Mouse (Mus musculus) yolk sac, embryonic 10.5 days (tissue): ENCODE measurements around the gene Frrs1.
A peak's percentile ranks its signal among the peaks of the same experiment; 100 is the strongest.
"Not testable (repeated sequence)": the region's sequence is repeated elsewhere in the genome, so short reads cannot be mapped to it uniquely, and the experiment has no call there.

Experiments
- DNase-seq: peaks from one replicate; pipeline ENCODE4 v3.0.0-alpha.2; 2017; ENCODE audit warnings: low spot score

The Frrs1 gene

DNA sequence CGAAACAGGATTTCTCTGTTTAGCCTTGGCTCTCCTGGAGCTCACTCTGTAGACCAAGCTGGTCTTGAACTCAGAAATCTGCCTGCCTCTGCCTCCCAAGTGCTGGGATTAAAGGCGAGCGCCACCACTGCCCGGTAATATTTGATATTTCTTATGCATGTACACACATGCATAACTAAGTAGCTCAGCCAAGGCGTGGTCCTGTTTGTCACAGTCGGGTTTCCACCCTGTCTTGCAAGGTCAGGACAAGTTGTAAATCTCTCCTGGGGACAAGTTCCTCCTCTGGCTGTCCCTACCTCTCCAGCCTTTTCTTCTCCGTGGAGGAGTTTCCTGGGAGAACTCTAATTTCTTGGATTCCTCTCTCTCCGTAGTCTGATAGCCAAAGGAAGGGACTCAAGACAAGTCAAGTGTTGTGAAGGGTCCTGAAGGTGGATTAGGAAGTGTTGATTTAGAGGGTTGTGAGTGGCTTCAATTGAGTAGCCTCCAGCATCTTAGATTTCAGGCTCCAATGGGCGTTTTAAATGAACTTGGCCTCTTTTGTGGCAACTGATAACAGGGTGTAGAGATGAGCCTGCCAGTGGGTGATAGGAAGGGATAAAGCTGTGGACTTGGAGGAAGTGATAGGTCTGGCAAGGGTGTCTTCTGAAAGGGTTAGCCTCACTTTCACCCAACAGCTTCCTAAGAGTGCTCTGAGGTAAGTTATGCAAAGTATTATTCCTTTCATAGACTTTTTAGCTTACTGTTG, at the start of gene Frrs1:
Gene Frrs1 (plus strand): TSS at position 524 of the 745 bp plus-strand sequence.
- DNase-seq = peak; percentile 33

DNA sequence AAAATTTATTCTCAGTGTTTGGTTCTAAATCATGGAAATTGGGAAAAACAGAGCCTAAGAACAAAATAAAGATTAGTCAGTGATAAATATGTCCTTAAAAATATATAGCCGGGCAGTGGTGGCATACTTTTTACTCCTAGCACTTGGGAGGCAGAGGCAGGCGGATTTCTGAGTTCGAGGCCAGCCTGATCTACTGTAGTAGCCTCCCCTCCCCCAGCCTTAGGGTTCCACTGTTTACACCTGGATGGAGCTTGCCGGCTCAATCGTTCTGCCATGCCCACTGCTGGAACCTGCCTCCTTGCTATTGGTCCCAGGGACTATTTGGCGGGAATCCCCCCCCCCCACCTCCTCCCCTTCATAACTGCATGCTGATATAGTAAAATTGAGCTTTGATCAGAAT, 48.9 kb upstream of the Frrs1 start:
- not testable (repeated sequence) for DNase-seq

DNA sequence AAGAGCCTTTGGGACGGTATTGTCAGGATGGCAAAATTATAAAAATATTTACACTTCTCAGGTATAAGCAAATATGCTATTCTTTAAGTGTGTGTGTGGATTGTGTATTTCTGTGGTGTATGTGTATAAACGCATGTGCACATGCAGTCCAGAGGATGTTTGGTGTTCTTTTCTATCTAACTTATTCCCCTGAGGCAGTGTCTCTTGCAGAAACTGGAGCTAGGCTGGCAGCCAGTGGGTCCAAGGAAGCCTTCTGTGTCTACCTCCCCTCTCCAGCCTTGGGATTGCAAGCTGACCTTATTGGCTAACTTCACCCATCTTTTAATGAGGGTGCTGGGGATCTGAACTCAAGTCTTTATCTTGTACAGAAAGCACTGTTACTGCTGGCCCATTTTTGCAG, 46.3 kb upstream of the Frrs1 start:
- DNase-seq = no peak

DNA sequence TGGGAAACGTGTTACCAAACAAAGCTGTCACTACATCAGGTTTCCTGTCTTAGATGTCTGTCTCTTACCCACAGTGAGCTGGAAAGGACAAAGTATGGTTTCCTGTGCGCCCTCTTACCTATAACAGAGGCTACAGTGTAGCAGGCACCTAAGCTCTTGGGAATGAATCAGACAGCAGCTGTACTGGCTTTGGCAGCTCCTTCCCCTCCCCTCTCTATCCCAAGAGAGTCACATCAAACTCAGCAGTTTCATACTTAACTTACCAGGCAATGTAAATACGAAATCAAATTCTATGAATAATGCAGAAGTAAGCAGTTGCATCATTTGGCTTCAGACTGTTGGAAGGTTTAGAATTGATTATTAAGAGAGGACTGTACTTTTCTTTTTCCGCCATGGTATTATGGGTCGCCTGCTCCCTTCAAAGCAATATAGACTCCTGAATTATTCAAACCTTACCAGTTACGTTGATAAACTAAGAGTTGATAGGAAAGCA, 43.9 kb upstream of the Frrs1 start:
- DNase-seq = no peak

DNA sequence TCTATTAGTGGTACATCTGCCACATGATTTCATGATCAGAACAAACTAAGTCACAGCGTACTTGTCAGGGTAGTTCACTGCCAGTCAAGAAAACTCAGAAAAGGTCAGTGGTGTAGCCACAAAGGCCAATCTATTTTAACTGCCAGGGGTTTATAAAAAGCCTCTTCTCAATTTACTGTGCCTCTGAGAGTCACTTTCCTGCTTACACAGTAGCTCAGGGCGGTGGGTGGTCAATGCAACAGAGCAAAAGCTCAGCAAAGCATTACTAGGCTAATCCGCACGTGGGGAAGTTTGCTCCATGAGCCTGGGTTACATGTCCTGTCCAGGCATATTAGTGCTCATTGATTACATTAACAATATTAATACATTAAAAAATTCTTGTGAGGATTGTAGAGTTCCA, 43.3 kb upstream of the Frrs1 start:
- DNase-seq = no peak

DNA sequence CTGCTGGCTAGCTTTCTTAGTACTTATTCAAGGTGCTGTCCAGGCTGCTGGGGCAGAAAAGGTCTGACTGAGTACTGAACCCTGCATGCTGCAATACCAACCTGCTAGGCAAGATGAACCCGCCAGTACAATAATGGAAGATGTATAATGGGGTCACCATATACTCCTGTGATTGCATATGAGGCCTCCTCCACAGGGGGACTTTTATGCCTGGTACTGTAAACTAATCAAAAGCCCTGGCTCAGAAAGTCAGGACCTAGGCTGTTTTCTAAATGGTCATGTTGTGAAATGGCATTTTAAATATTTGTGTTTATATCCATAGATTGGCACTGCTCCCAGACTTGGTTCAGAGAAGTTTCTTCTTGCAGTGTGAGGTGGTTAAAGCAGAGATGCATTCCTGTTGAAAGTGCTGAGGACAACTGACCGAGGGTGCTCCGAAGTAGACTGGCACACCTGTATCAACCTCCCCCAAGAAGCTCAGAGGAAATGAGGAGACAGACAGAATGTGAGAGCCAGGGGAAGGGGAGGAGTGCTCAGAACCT, 42.5 kb upstream of the Frrs1 start:
- DNase-seq = no peak

DNA sequence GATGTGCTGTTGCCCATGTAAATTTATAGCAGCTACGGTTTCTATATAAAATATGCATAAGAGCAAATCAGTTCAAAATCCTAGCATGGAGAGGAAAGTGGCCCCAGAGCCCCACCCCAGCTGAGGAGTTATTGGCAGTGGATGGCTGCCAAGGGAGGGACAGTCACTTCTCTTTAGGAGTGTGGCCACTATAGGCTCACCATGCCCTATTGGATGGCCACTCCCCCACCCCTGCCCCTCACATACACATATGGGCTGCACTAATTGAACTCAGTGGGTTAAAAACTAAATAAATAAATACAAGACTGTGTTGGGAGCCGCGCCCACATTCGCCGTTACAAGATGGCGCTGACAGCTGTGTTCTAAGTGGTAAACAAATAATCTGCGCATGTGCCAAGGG, 42.0 kb upstream of the Frrs1 start:
- DNase-seq = no peak

DNA sequence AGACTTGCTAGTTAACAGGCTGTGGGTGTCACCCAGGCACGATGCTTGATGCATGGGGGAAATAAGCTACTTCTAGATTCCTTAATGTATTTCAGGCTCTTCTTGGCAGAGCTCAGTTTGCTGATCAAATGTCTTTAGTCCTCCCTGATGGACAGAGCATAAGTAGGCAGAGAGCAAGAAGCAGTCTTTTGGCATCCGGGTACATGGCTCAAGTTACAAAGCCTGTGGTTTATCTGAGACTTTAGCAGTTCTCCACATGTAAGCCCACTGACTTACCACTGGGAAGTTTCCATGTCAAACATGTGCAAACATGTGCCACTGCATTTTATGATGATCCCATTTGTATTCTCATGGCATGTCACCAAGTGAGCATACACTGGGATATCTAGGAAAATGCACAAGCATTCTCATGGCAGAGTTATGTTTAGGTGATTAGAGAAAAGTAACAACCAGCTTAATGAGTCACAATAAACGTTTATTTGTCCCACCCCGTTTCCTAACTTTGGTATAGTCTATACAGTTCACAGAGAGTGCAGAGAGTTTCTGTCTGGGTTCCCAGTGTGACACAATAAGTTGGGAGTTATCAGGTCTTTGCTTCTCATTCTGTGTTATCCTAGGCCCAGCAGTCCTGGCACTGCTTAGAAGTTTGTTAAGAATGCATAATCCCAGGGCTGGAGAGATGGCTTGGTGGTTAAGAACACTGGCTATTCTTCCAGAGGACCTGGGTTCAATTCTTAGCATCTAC, 32.6 kb upstream of the Frrs1 start:
- DNase-seq = no peak

DNA sequence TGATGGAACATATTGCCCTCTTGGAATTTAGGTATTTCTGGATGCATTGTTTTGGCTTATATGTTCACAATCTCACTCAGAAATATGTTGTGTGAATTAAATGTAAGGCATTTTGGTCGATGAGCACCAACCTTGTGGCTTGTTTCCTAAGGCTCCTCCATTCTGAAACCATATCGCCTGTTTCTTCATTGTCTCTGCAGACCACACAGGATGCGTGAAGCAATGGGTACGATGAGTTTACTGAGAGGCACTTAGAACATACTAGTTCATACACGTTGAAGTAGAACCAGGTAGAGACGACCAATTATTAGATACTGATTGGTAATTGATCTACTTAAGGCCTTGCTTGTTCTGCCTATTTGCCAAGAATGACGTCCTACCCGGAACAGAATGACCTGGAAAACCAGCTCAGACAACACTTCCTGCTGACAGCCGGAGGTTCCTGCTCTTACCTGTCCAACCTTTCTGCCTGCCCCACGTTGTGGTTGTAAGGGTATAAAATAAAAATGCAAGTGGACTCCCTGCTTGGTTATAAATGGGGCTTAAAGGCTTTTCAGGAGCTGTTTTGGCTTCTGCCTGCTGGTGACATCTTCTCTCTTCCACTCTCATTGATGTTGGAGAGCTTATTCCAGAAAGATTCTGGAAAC, 29.9 kb upstream of the Frrs1 start:
- no peak for DNase-seq

DNA sequence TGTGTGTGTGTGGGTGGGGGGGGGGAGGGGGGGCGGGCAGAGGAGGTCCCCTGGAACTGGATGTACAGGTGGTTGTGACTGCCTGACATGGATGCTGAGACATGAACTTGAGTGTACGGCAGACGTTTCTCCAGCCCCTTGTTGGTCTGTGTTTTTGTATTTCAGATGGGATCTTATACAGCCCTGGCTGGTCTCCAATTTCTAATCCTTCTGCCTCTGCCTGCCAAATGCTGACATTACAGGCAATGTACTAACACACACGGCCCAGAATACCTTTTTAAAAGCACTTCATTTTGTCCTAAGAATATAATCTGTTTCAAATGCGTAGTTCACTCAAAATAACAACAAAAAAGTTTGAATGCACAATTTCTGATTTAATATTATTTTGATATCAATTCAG, 27.9 kb upstream of the Frrs1 start:
- no peak for DNase-seq

DNA sequence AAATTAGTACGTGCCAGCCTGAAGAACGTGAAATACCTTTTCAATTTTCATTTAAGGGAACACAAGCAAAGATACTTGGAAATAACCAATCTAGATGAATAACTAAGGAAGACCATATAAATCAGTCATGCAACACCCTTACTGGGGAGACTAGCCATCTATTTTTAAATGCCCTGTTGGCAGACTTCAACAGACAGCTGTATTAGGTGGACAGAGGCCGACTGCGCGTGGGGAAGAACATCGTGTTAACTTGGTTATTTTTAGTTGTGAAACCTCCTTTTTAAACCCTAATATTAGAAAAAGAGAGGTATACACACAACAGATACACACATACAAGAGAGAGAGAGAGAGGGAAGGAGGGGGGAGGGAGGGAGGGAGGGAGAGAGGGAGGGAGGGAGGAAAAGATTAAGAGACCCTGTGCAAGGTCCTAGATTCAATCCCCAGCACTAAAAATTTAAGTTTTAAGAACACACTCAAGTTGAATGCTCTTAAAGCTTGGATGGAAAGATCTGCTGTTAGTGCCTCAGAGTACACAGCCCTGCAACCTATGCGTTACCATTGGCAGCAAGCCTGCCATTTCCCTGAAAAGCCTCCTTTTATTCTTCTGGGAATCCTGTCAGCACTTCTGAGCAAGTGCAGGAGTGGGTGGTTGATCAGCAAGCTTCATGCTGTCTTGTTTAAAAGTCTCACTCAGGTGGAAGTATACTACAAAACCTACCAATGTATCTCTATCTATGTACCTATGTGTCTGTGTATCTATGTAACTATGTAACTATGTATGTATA, 26.5 kb upstream of the Frrs1 start:
- DNase-seq = no peak

DNA sequence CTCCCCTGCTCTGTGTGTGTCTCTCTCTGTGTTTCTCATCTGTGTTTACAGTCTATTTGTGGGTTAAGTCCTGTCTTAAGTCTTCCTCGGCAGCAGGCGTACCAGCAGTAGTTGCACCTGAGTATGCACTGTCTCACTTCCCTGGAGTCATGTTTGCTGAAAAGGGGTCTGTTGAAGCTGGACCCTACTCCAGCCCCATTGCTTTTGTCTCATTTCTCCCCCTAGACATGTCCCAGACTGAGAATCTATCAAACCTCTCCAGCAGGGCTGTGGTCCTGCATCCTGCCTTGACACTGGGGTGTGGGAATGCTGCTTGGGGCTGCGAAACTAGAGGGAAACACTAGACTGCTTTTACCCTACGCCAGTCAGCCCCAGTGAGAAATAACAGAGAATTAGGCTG, 25.8 kb upstream of the Frrs1 start:
- DNase-seq = no peak

DNA sequence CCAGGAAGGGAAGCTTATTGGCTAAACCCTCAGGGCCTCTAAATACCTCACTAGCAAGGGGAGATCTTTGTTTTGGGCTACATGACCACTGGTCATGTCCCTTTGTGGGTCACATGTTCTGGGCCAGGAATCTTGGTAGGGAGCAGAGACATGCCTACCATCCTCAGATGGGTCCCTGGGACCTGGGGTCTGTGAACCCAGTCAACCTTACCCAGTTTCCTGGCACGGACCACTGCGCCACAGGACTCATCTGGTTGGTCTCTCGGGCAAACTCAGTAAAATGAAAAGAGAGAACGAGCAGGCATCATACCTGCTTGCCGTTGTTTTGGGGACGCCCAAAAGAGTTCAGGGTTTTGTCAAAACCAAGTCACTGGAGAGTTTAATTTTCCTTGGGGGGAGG, 25.0 kb upstream of the Frrs1 start:
- no peak for DNase-seq

DNA sequence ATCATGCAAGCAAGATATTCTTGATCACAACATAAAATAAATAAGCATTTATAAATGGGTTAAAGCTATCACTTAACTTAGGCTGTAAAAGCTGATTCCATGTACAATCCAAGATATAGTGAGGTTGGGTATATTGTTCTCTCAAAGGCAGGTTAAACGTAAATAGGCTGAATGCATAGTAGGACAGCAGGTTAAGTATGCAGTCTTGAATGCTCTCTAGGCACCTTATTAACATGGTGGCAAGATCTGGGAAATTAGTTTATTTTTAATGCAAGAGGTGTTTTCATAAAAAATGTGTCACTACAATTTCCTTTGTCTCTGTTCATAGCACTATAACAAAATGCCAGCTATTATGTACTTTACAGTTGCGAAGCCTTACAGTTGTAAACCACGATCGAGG, 23.9 kb upstream of the Frrs1 start:
- no peak for DNase-seq

DNA sequence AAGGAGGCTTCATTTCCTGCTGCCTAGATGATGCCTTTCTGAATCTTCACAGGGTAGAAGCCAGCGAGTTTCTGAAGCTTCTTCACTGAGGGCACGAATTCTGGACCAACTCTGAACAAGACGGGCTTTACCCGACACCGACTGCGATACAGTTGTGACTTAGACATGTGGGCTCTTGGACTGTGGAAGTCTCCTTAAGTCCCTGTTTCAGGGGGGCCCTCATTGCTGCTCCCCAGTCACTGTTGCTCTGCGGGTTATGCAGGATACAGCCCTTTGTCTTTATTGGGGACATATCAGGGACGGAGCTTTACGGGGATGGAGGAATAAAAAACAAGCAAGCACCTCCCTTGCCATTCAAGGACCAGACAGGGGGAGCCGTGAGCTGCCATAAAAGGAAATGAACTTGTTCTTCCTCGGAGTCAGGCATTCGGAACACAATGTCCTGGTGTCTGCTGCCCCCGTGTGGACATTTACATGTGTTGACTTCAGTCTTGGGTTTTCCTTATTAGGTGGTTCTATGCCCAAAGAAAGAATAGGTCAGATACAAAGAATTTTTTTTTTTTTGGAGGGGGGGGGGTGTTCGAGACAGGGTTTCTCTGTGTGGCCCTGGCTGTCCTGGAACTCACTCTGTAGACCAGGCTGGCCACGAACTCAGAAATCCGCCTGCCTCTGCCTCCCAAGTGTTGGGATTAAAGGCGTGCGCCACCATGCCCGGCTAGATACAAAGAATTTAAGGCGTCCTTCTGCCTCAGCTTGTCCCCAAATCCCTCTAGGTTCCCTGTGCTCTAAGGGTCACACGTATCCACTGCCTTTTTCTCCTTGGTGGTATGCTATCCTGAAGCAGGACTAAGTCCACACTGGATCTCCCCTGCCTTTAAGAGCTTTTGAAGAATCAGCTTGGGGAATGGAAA, 23.2 kb upstream of the Frrs1 start:
- peak; percentile 79 for DNase-seq

DNA sequence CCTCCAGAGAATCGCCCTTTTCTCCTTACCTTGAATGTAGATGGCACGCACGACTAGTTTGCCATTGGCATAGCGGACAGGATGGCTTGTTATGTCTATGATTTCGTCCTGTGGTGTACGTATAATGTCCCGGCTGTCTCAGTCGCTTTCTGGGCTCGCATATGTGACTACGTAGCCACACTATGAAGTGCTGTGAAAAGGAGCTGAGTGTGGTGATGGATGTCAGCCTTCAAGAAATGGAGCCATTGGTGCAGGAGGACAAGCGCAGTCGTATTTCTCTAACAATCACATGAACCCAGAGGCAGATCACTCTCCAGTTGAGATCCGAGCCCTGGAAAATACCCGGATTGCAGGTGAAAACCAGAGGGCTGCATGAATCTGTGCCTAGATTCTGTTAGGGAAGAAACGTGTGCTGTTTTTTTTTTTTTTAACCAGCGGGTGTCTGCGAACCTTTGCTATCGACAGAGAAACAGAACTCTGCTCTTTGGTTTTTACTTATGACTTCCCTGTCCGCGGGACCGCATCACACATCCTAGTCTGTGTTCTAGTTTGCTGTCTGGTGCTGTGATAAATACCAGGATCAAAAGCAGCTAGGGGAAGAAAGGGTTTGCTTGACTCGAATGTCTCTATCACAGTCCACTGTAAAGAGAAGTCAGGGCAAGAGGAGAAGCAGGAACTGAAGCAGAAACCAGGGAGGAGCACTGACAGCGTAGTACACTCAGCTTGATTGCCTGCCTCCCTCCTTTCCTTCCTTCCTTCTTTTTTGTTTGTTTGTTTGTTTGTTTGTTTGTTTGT, 22.4 kb upstream of the Frrs1 start:
- no peak for DNase-seq

DNA sequence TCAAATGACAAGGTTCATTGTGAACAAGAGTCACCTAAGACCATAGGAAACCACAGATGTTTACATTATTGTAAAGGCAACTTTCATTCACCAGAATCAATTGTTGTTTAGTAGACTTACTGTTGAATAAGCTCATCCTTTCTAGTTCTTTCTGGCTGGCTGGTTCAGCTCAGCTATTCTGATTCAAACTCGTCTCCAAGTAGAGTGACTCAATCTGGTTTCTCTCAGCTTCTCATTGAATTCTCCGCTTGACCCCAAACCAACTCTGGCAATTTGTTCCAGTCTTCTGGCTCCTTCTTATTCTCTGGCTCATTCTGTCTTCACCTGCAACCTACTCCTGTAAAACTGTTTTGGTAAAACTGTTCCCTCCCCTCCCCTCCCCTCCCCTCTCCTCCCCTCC, 18.0 kb upstream of the Frrs1 start:
- DNase-seq = no peak

DNA sequence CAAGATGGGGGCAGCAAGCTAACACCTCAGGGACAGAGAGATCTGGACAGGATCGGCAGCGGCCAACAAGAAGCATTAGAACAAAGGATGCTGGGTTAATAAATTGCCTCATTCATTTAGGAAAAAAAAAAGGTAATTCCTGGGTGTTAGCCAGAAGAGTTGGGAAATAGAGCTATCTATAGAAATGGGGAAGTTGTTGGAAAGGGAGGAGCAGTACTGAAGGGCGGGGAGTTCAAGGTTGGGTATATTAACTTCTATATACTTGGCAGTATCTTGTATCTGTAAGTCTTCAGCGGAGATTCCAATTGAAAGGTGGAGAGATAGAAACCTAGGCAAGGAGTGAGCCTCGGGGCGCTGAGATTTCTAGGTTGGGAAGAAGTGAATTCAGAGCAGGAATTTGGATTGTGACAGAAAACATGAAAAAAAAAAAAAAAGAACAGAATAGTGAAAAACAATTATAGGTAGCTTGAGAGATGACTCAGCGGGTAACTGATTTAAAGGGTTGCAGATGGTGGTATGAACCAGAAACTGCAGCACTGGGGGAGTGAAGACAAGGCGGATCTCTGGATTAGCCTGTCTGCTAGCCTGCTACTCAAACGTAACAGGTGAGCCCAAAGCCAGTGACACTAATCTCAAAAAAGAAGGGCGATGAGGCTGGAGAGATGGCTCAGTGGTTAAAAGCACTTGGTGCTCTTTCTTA, 14.2 kb upstream of the Frrs1 start:
- no peak for DNase-seq

DNA sequence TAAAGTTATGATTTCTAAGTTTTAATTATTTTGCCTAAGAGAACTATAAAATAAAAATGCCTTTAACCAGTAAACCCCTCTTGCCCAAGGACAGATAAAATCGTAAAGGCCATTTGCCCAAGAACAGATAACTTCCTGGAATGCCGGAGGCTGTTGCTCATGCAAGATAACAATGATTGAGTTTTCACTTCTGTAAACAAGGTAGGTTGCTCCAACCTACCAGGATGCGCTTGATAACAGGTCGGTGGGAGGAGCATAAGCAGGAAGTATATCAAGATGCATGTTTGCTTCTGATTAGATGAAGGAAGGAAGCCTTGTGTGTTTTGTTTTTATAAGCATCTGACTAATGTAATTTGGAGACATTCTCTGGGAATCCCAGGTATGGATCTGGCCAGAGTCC, 13.2 kb upstream of the Frrs1 start:
- DNase-seq = no peak
